Mouse (Mus musculus): ENCODE data around the gene Fbp1.

- TF ChIP-seq CTCF (IDR thresholded peaks at IDR 0.05; ENCODE audit: low read depth, low read length) (no peak), TAL1 (conservative IDR thresholded peaks at IDR 0.05; ENCODE audit: low read depth, low read length) (no peak)
Measured at GRCm38 (mm10) chr13:62865651-62866315, 22.3 kb downstream of the Fbp1 start.
